Mouse (Mus musculus) lung, adult 2 months (tissue): ENCODE data around the gene Srp54a.

Source experiments
- CTCF ChIP-seq: fragments of 200-500 bp; IDR thresholded peaks from 2 replicates; pipeline ENCODE4 v1.5.1; 2011; ENCODE audit warnings: mild to moderate bottlenecking, low read length, control low read depth; ENCODE audit not compliant: insufficient read depth
- POLR2A ChIP-seq: fragments of 200-500 bp; IDR thresholded peaks from 2 replicates; pipeline ENCODE4 v1.6.1; 2011; ENCODE audit warnings: low read depth, mild to moderate bottlenecking, control low read depth, low read length, borderline replicate concordance; ENCODE audit errors: extremely low read depth

GRCm38 (mm10) chr12:55059812-55060211 lies 20.2 kb upstream of the Srp54a start:
- TF ChIP-seq POLR2A: no peak
- TF ChIP-seq CTCF: no peak
